Mouse (Mus musculus) hindbrain, embryonic 13.5 days (tissue): ENCODE results near the gene Thap12. TPM values are rescaled to one million over a fixed set of nuclear protein-coding genes. Genes with fewer than 3 reads are reported as not detected.
A peak's percentile ranks its signal among the peaks of the same experiment; 100 is the strongest.

Experiments used
- ATAC-seq: fragments of 200-750 bp; cut with Nextera tagmentation; 2 replicates; pipeline ENCODE4 v1.8.0; 2017; ENCODE audit warnings: moderate TSS enrichment; ENCODE audit not compliant: low FRiP score
- H3K27ac ChIP-seq: fragments of 300-500 bp; sonication (generic); 2 replicates; pipeline ENCODE4 v1.5.1; 2015; ENCODE audit warnings: inconsistent platforms, mild to moderate bottlenecking, moderate library complexity
- H3K27me3 ChIP-seq: fragments of 300-500 bp; sonication (generic); 2 replicates; pipeline ENCODE4 v1.6.1; 2015; ENCODE audit warnings: mild to moderate bottlenecking, inconsistent platforms
- H3K36me3 ChIP-seq: fragments of 300-500 bp; sonication (generic); 2 replicates; pipeline ENCODE4 v1.6.1; 2015; ENCODE audit warnings: mild to moderate bottlenecking, inconsistent platforms
- H3K4me1 ChIP-seq: fragments of 300-500 bp; sonication (generic); replicated peaks from 2 replicates; pipeline ENCODE4 v1.6.1; 2015; ENCODE audit warnings: inconsistent platforms
- H3K4me2 ChIP-seq: fragments of 300-500 bp; sonication (generic); 2 replicates; pipeline ENCODE4 v1.6.1; 2015; ENCODE audit warnings: inconsistent platforms, mild to moderate bottlenecking, moderate library complexity
- H3K4me3 ChIP-seq: fragments of 300-500 bp; sonication (generic); 2 replicates; pipeline ENCODE4 v1.5.1; 2015; ENCODE audit warnings: mild to moderate bottlenecking, inconsistent platforms
- H3K9ac ChIP-seq: fragments of 300-500 bp; sonication (generic); 2 replicates; pipeline ENCODE4 v1.6.1; 2015; ENCODE audit warnings: mild to moderate bottlenecking, inconsistent platforms
- H3K9me3 ChIP-seq: fragments of 300-500 bp; sonication (generic); 2 replicates; pipeline ENCODE4 v1.6.1; 2016; ENCODE audit warnings: inconsistent platforms
- WGBS: fragments of 180-500 bp; shearing (Covaris S2); methylation state at CpG from one replicate; pipeline ENCODE4 v1.1.7; 2015; 5-methylcytosine and 5-hydroxymethylcytosine counted together
- polyA plus RNA-seq: library from polyadenylated mRNA; unstranded; fragments of >200 nt; fragmentation: Nextera tagmentation; extraction: Ambion mirVana; gene quantifications from 2 replicates; pipeline ENCODE4 v1.2.1, GENCODE M21; 2015

The Thap12 gene
- polyA plus RNA-seq, result 45.9 and 49.4 TPM in 2 replicates

DNA sequence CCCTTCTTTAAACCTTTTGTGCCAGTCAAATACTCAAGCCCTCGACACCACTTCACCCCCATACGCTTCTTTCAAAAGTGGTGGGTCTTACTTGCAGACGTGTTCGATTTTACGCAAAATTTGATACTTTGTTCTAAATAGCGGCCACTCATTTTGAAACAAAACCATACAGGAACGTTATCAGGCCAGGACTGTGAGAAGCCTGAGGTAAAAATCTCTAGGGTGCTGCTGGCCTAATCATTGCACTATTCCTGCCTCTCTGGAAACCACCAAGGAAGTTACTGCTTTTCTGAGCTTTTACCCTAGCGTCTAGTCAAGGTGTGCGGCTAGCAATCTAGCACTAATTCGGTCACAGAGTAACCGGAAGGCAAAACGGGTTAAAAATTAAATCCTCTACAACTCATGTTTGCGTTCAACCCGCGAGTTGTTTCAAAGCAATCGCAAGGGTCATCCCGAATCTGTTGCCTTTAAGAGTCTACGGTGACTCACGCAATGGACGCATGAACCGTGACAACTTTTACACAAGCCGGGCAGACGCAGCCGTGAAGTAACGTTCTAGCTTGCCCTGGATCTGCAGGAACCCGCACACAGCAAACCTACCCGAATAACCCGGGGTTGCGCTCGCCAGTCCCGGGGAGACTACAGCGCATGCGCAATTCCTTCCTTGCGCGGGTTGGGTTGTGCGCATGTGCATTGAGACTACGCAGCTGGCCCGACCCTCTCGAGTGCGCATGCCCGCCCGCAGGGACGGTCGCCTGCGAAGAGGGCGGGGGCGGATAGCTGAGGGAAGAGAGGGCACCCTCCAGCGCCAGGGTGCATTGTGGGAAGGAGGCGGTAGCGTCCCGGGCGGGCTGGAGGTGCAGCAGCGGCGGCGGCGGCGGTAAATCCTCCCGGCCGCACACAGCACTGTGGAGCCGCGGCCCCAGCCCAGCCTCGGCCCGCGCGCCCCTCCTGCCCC is at the start of gene Thap12:
Thap12 (plus strand) TSS at position 821 of the 958 bp plus-strand sequence.
- peak within 1 kb of the TSS; percentile 85 for H3K4me2 ChIP-seq
- ATAC-seq, result peak; percentile 98

DNA sequence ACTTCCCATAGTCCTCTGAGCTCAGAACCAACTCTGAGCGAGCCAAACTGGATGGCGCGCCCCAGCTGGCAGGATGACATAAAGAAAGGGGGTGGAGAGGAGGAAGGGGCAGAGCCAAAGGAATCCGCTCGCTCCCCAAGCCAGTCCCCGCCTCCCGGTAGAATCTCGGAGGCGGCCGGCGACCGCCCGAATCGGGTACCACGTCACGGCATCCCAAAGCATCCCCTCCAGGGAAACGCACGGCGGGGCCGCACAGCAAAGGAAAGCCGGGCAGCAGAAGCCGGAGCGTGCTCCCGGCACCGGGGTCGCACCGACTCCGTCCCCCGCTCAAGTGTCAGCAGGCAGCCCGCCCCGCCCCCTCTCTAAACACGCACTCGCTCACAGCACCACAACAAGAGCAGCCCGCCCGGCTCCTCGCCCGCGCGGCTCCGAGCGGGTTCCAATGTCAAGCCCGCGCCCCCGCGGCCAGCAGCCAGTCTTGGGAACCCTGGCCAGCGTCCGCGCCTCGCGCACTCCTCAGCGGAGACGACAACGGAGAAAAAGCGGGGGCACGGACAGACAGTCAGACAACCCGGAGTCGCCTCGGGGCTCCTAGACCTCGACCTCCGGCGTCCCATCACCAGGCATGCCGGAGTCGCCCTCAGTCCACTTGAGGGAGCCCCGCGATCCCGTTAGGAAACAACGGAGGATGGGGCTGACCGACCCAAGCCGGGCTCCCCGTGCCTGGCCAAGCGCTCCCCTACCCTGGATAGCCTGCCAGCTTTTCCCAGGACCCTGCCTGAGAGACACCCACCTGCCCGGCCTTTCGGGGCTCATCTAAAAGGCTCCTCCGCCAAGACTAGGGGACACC is 47.0 kb upstream of the Thap12 start:
- peak; percentile 83 for ATAC-seq
- peak overlapping the region; percentile 80 for H3K4me2 ChIP-seq
- peak overlapping the region; percentile 93 for H3K9ac ChIP-seq
- H3K9me3 ChIP-seq, result no peaks in the 10 kb centered on the region
- H3K27me3 ChIP-seq, result no peaks in the 10 kb centered on the region
- H3K27ac ChIP-seq, result peak overlapping the region; percentile 96
- peaks cover 32% of the 10 kb centered on the region for H3K4me1 ChIP-seq
- WGBS, result under 1% methylated on average over 74 of the region's 74 CpGs
- peaks cover 20% of the 10 kb centered on the region for H3K36me3 ChIP-seq
- H3K4me3 ChIP-seq, result peak overlapping the region; percentile 94

More for the DNA sequence above, at the start of gene Thap12:
- H3K36me3 ChIP-seq, result no peaks in the 10 kb centered on the region
- 2% methylated on average over 59 of the region's 65 CpGs for WGBS
- peaks cover 31% of the 10 kb centered on the region for H3K4me1 ChIP-seq
- peak within 1 kb of the TSS; percentile 97 for H3K4me3 ChIP-seq
- H3K9ac ChIP-seq, result peak within 1 kb of the TSS; percentile 96
- H3K27ac ChIP-seq, result peak within 1 kb of the TSS; percentile 88
- no peaks in the 10 kb centered on the region for H3K27me3 ChIP-seq
- H3K9me3 ChIP-seq, result no peaks in the 10 kb centered on the region

DNA sequence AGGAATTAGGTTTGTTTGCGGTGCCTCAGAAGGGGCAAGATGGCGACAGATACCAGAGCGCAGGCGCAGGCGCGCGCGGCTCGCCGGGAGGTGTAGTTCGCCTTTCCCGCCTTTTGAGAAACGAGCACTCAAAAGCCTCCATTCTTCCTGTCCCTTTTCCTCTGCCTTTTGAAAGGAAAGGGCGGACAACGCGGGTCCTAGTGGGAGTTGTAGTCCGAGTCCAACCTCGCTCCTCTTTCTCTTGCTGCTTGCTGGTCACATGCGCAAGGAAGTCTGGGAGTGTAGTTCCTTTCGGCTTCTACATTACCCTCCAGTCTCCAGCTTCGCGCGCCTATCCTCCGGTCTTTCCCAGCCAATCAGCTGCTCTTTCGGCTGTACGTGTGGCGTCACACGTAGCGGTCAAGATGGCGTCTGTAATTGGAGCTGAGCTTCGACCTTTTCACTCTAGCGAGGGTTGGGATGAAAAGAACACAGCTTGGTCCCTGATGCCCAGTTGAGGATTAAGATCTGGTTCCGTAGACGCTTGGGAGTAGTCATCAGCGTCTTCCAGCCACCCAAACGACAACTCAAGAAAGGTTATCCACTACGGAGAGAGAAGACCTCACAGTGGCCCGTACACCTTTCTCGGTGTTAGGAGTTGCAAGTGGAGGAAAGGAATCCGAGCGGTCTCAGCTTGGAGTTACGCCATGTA is 46.2 kb upstream of the Thap12 start, which contains the start of gene Emsy:
Emsy (minus strand) TSS at position 253 of the 691 bp plus-strand sequence.
- H3K4me2 ChIP-seq, result peak within 1 kb of the TSS; percentile 80
- peak within 1 kb of the TSS; percentile 94 for H3K4me3 ChIP-seq
- H3K27ac ChIP-seq, result peak within 1 kb of the TSS; percentile 96
- H3K4me1 ChIP-seq, result peaks cover 32% of the 10 kb centered on the region
- peaks cover 15% of the 10 kb centered on the region for H3K36me3 ChIP-seq
- WGBS, result under 1% methylated on average over 42 of the region's 42 CpGs
- H3K27me3 ChIP-seq, result no peaks in the 10 kb centered on the region
- H3K9ac ChIP-seq, result peak within 1 kb of the TSS; percentile 93
- peak; percentile 97 for ATAC-seq
- H3K9me3 ChIP-seq, result no peaks in the 10 kb centered on the region

DNA sequence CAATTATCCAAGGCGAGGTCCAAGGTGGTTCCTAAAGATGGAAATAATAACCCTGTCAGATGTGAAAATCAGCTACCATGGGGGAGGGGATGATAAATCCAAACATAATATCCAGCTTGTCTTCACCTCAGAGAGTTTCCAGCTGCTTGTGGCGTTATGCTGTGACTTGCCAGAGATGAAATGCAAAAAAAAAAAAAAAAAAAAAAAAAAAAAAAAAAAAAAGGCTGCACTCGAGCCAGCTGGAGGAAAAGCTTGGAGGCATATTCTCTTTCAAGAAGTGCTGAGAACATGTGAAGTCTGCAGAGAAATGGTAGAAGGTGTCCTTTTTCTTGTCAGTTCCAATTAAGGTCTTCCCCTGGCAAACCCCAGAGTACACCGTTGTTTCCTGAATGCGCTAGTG is 37.7 kb upstream of the Thap12 start:
- Histone ChIP-seq H3K27ac (no peak overlapping the region), H3K9me3 (no peaks in the 10 kb centered on the region), H3K9ac (no peak overlapping the region), H3K4me3 (no peak overlapping the region), H3K36me3 (no peaks in the 10 kb centered on the region), H3K4me2 (no peak overlapping the region), H3K27me3 (no peaks in the 10 kb centered on the region), H3K4me1 (no peaks in the 10 kb centered on the region)
- 63% methylated on average over 5 of the region's 5 CpGs for WGBS
- ATAC-seq, result no peak

DNA sequence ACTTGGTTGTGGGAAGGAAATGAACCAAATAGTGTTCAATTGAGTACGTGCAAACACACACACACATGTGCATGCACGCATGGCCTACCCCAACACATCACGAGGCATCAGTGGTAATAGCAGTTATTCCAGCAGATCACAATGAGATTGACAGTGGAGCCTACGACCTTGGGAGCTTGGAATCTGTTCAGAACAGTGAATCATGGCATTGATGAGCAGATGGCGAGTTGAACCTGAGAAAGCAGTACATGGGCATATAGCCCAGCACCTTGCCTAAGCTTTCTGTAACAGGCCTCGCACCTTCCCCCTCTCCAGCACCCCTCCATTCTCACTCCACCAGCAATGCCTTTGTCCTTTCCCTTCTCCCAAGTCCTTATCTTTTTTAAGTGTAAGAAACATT is 37.2 kb upstream of the Thap12 start:
- no peak for ATAC-seq
- H3K4me3 ChIP-seq, result no peak overlapping the region
- 81% methylated on average over 6 of the region's 6 CpGs for WGBS

DNA sequence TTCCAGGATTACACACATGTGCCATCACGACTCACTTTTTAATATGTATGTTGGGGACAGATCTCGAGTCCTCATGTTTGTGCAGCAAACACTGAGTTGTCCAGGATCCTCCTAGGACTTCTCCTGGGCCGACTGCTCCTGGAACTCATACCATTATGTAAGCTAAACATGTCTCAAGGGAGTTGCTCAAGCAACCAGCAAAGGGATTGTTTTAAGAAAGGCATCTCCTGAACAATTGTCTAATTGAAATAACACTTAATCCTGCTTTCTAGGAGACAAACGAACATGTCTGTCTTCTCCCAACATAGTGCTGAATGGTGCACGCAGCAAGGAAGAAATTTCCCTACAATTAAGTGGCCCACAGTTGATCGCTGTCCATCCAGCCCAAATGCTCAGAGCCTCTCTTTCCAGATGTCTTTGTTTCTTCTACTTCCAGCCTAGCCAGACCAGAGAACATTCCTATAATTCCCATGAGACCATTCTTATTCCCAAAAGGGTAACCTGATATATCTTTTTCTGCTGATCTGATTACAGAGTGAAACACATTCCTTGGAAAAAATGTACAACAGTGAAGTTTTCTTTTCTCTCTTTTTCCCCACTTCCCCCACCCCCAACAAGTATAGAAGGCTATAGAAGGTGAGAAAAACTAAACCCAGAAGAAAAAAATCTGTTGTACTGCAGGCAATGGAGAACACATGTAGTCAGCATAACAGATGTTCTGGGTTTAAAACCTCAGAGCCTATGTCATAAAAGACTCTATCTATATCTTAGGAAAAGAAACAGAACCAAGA is 34.8 kb upstream of the Thap12 start:
- Histone ChIP-seq H3K9ac (no peak overlapping the region), H3K27ac (no peak overlapping the region), H3K4me2 (no peak overlapping the region), H3K4me1 (peaks cover 8% of the 10 kb centered on the region), H3K27me3 (no peaks in the 10 kb centered on the region), H3K36me3 (no peaks in the 10 kb centered on the region), H3K9me3 (no peaks in the 10 kb centered on the region), H3K4me3 (no peak overlapping the region)
- 72% methylated on average over 6 of the region's 6 CpGs for WGBS
- no peak for ATAC-seq

More for the DNA sequence above, 37.2 kb upstream of the Thap12 start:
- Histone ChIP-seq H3K27me3 (no peaks in the 10 kb centered on the region), H3K9me3 (no peaks in the 10 kb centered on the region), H3K9ac (no peak overlapping the region), H3K4me1 (no peaks in the 10 kb centered on the region), H3K4me2 (no peak overlapping the region), H3K36me3 (no peaks in the 10 kb centered on the region), H3K27ac (no peak overlapping the region)

DNA sequence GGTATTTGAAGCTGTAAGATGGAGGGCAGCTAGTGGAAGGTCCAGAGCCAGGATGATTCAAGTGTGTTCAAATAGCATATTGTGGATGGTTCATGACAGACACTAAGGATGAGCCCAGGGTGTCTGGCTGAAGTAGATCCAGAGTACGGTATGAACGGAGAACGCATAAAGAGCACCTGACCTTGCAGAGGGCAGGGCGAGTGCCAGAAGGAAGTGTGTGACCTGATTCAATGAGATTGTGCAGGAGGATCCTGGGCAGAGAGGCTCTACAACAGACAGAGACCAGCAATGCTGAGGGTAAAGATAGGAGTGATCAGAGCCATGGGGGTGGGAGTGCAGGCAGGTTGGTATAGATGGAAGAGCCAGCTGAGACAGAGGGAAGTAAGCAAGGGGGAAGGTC is 32.1 kb upstream of the Thap12 start:
- Histone ChIP-seq H3K9me3 (no peaks in the 10 kb centered on the region), H3K4me2 (no peak overlapping the region), H3K36me3 (no peaks in the 10 kb centered on the region), H3K27ac (no peak overlapping the region), H3K4me1 (peaks cover 8% of the 10 kb centered on the region), H3K9ac (no peak overlapping the region), H3K27me3 (no peaks in the 10 kb centered on the region), H3K4me3 (no peak overlapping the region)
- no peak for ATAC-seq
- WGBS, result 98% methylated on average over 4 of the region's 4 CpGs

DNA sequence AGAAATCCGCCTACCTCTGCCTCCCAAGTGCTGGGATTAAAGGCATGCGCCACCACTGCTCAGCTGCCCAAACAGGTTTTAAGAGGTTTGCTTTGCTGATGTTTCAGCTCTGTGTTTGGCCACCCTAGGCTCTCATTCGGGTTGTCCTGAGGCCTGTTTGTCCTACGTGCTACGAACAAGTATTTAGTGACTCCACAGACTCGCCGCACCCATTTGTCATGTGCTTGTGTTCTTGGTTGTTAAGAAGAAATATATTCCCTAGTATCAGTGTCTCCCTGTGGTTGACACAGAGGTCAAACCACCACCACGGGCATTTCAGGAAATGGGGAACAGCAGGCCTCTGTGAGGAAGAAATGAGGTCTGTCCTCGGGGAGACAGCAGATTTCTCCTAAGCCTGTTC is 31.5 kb upstream of the Thap12 start:
- 77% methylated on average over 9 of the region's 9 CpGs for WGBS
- H3K36me3 ChIP-seq, result no peaks in the 10 kb centered on the region
- no peak overlapping the region for H3K27ac ChIP-seq
- H3K4me1 ChIP-seq, result peaks cover 8% of the 10 kb centered on the region
- no peak for ATAC-seq
- H3K4me3 ChIP-seq, result no peak overlapping the region
- no peak overlapping the region for H3K9ac ChIP-seq
- H3K4me2 ChIP-seq, result no peak overlapping the region
- H3K27me3 ChIP-seq, result no peaks in the 10 kb centered on the region
- H3K9me3 ChIP-seq, result no peaks in the 10 kb centered on the region

DNA sequence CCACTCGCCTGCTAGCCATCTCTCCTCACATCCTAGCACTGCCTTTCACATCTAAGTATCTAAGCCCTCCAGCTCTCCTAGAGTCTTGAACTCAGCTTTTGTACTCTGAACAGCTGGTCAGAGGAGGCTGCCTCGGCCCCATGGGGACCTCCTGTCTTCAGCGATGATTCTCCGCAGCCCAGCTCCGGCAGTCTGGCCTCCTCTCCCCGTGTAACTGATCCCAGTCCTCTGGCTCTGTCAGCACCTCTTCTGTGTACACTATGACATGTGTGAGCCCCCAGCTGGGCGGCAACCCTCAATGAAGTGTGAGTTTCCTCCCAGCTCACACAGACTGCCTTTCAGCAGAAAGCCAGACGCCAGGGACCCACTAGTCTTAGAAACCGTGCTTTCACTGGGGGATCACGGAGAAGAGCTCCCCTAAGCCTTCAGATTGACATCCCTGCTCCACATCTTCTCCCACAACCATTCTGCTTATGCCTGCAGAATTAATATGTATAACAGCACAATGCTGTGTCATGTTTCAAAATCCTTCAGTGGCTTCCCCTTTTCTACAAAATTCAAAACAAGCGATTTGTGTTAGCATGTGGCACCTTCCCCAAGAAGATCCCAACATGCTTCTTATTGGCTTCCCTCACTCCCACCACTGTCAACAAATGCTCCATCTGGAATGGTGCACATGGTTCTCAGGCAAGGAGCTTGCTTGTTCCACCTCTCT is 30.5 kb upstream of the Thap12 start:
- Histone ChIP-seq H3K4me1 (peaks cover 8% of the 10 kb centered on the region), H3K9me3 (no peaks in the 10 kb centered on the region), H3K27me3 (no peaks in the 10 kb centered on the region), H3K9ac (no peak overlapping the region), H3K4me3 (no peak overlapping the region), H3K4me2 (no peak overlapping the region), H3K27ac (no peak overlapping the region), H3K36me3 (no peaks in the 10 kb centered on the region)
- 65% methylated on average over 11 of the region's 11 CpGs for WGBS
- no peak for ATAC-seq

DNA sequence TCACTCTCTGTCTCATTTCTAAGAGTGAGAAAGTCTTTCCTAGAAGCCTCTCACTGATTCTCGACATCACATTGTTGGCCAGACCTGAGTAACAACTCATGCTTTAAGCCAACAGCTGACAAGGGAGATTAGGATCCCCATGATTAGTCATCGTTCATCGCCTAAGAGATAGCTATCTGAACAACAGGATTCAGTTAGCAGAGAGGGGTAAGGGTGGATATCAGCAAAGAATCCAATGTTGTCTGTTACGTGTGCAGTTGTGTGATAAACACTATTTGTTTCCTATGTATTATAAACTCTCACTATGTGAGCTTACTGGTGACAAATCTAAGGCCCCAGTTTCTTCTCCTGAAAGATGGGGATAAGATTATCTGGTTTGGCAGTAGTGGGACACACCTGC is 28.6 kb upstream of the Thap12 start:
- no peak overlapping the region for H3K4me3 ChIP-seq
- no peak overlapping the region for H3K4me2 ChIP-seq
- WGBS, result 85% methylated on average over 4 of the region's 4 CpGs
- no peaks in the 10 kb centered on the region for H3K9me3 ChIP-seq
- ATAC-seq, result no peak
- no peaks in the 10 kb centered on the region for H3K27me3 ChIP-seq
- H3K36me3 ChIP-seq, result no peaks in the 10 kb centered on the region
- H3K9ac ChIP-seq, result no peak overlapping the region
- H3K4me1 ChIP-seq, result peaks cover 19% of the 10 kb centered on the region
- no peak overlapping the region for H3K27ac ChIP-seq

DNA sequence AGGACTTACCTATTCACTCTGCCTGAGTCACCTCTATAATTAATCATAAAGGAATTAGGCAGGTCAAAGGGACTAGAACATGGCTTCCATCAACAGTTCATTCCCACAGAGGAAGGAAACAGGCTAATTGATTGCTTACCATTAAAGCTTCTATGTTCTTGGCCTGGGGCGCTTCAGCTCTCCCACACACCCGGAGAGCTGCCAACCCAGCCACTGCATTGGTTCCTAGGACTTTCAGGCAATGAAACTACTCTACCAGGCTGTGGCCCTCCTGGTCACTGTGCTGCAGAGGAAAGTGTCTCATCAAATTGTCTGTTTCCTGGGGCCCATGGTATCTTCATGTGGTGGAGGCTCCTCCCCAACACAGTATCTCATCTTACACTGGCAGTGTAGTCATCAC is 25.4 kb upstream of the Thap12 start:
- Histone ChIP-seq H3K36me3 (no peaks in the 10 kb centered on the region), H3K4me2 (no peak overlapping the region), H3K27me3 (no peaks in the 10 kb centered on the region), H3K27ac (no peak overlapping the region), H3K9me3 (no peaks in the 10 kb centered on the region), H3K4me1 (peaks cover 12% of the 10 kb centered on the region; the same call in 1 of the 2 replicates), H3K9ac (no peak overlapping the region), H3K4me3 (no peak overlapping the region)
- 85% methylated on average over 2 of the region's 2 CpGs for WGBS
- ATAC-seq, result no peak
